Mouse (Mus musculus) midbrain, embryonic 11.5 days (tissue): ENCODE measurements around the gene Fcamr. TPM values are rescaled to one million over a fixed set of nuclear protein-coding genes. Genes with fewer than 3 reads are reported as not detected.

Experiments
- ATAC-seq: fragments of 200-750 bp; cut with Nextera tagmentation; 2 replicates; pipeline ENCODE4 v1.8.0; 2017; ENCODE audit warnings: moderate TSS enrichment, moderate library complexity; ENCODE audit not compliant: low FRiP score
- DNase-seq: peaks from one replicate; pipeline ENCODE4 v3.0.0; 2015; ENCODE audit warnings: low spot score; ENCODE audit errors: missing footprints
- H3K27ac ChIP-seq: fragments of 300-500 bp; sonication (generic); 2 replicates; pipeline ENCODE4 v1.5.1; 2014; ENCODE audit warnings: low read depth, low read length
- H3K27me3 ChIP-seq: fragments of 300-500 bp; sonication (generic); 2 replicates; pipeline ENCODE4 v1.6.1; 2014; ENCODE audit warnings: mild to moderate bottlenecking, low read length, moderate library complexity, mixed read lengths; ENCODE audit not compliant: control insufficient read depth, insufficient read depth
- H3K36me3 ChIP-seq: fragments of 300-500 bp; sonication (generic); 2 replicates; pipeline ENCODE4 v1.6.1; 2014; ENCODE audit warnings: mild to moderate bottlenecking, low read length, moderate library complexity, mixed read lengths; ENCODE audit not compliant: control insufficient read depth, insufficient read depth
- H3K4me1 ChIP-seq: fragments of 300-500 bp; sonication (generic); 2 replicates; pipeline ENCODE4 v1.6.1; 2014; ENCODE audit warnings: low read length; ENCODE audit not compliant: control insufficient read depth, insufficient read depth
- H3K4me2 ChIP-seq: fragments of 300-500 bp; sonication (generic); 2 replicates; pipeline ENCODE4 v1.6.1; 2014; ENCODE audit warnings: mild to moderate bottlenecking, moderate library complexity
- H3K4me3 ChIP-seq: fragments of 300-500 bp; sonication (generic); 2 replicates; pipeline ENCODE4 v1.5.1; 2014; ENCODE audit warnings: low read depth, low read length
- H3K9ac ChIP-seq: fragments of 300-500 bp; sonication (generic); 2 replicates; pipeline ENCODE4 v1.6.1; 2014; ENCODE audit warnings: low read length
- H3K9me3 ChIP-seq: fragments of 300-500 bp; sonication (generic); 2 replicates; pipeline ENCODE4 v1.6.1; 2016; ENCODE audit warnings: low read length; ENCODE audit not compliant: control insufficient read depth
- WGBS: fragments of 180-500 bp; shearing (Covaris S2); extraction: QIAGEN DNeasy Blood & Tissue Kit; methylation state at CpG from one replicate; pipeline ENCODE4 v1.1.7; 2014; 5-methylcytosine and 5-hydroxymethylcytosine counted together
- polyA plus RNA-seq: library from polyadenylated mRNA; unstranded; fragments of >200 nt; fragmentation: Nextera tagmentation; extraction: Ambion mirVana; gene quantifications from 2 replicates; pipeline ENCODE4 v1.2.1, GENCODE M21; 2014

Gene Fcamr
- polyA plus RNA-seq = not detected in 2 replicates

- ATAC-seq (no peak), DNase-seq (no peak)
- 85% methylated on average over 8 of the region's 8 CpGs for WGBS
- no peaks in the 10 kb centered on the region for H3K36me3 ChIP-seq
- H3K4me3 ChIP-seq = no peak within 1 kb of the TSS
- no peak within 1 kb of the TSS for H3K9ac ChIP-seq
- H3K9me3 ChIP-seq = no peaks in the 10 kb centered on the region
- no peak within 1 kb of the TSS for H3K27ac ChIP-seq
- no peaks in the 10 kb centered on the region for H3K27me3 ChIP-seq
- H3K4me1 ChIP-seq = no peaks in the 10 kb centered on the region
- H3K4me2 ChIP-seq = no peak within 1 kb of the TSS
These were observed at the start of gene Fcamr for GRCm38 (mm10) chr1:130800602-130801001. Gene Fcamr (plus strand): TSS chr1:130800902.

- Histone ChIP-seq H3K4me2 (no peak overlapping the region), H3K36me3 (no peaks in the 10 kb centered on the region), H3K4me3 (no peak overlapping the region), H3K27ac (no peak overlapping the region), H3K4me1 (no peaks in the 10 kb centered on the region), H3K9me3 (no peaks in the 10 kb centered on the region), H3K9ac (no peak overlapping the region), H3K27me3 (no peaks in the 10 kb centered on the region)
- 84% methylated on average over 9 of the region's 9 CpGs for WGBS
- DNase-seq (peak; percentile 68), ATAC-seq (no peak)
These were observed 41.0 kb upstream of the Fcamr start for GRCm38 (mm10) chr1:130759689-130760088.

DNA sequence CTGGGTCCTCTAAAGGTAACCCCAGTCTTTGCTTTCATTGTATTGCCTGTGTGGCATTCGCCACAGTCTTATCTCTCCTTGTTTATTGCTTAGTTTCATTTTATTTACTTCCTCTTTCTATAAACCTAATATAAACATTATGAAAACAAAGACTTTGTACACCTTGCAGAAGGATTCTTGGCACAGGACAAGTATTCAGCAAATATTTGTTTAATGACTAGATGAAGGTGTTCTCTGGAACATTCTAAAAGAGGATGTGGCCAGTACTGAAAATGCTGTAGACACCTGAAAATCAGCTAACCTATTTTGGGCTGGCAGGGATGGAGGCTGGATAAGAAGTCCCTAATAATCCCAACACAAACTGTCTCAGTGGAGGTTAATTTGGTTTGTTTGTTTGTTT lies 39.1 kb upstream of the Fcamr start:
- no peaks in the 10 kb centered on the region for H3K4me1 ChIP-seq
- no peak overlapping the region for H3K4me3 ChIP-seq
- no peak overlapping the region for H3K4me2 ChIP-seq
- H3K9me3 ChIP-seq = no peaks in the 10 kb centered on the region
- no peaks in the 10 kb centered on the region for H3K36me3 ChIP-seq
- no peak for ATAC-seq
- no peak overlapping the region for H3K27ac ChIP-seq
- H3K27me3 ChIP-seq = no peaks in the 10 kb centered on the region
- H3K9ac ChIP-seq = no peak overlapping the region
- DNase-seq = peak; percentile 49
- 83% methylated on average over 1 of the region's 1 CpGs for WGBS

- H3K4me3 ChIP-seq = no peak overlapping the region
- WGBS = 89% methylated on average over 3 of the region's 3 CpGs
- H3K4me1 ChIP-seq = no peaks in the 10 kb centered on the region
- H3K36me3 ChIP-seq = no peaks in the 10 kb centered on the region
- H3K4me2 ChIP-seq = no peak overlapping the region
- no peak overlapping the region for H3K9ac ChIP-seq
- H3K27ac ChIP-seq = no peak overlapping the region
- DNase-seq (peak; percentile 56), ATAC-seq (no peak)
- H3K27me3 ChIP-seq = no peaks in the 10 kb centered on the region
- no peaks in the 10 kb centered on the region for H3K9me3 ChIP-seq
These were observed 38.5 kb upstream of the Fcamr start for GRCm38 (mm10) chr1:130762045-130762760.

DNA sequence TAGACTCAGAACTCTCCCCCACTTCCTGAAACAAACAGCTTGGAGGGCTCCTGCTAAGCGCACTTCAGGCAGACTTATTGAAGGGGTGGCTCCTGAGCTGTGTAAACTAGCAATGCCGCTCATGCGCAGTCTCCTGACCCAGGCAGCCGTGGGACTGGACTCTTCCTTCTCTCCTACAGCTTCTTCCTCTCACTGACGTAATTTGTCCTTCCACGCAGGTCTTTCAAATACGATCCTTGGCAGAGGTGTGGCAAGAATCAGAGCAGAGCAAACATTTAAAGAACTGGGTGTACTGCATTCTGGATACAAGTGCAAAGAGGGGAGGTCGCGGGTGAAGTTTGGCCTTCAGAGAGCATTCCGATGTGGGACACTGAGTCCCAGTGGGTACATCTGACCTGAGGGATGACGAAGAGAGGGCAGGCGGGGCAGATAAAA lies 36.7 kb upstream of the Fcamr start:
- Histone ChIP-seq H3K9ac (no peak overlapping the region), H3K4me2 (no peak overlapping the region), H3K36me3 (no peaks in the 10 kb centered on the region), H3K4me1 (no peaks in the 10 kb centered on the region), H3K4me3 (no peak overlapping the region), H3K9me3 (no peaks in the 10 kb centered on the region), H3K27me3 (no peaks in the 10 kb centered on the region), H3K27ac (no peak overlapping the region)
- ATAC-seq (no peak), DNase-seq (no peak)
- WGBS = 92% methylated on average over 12 of the region's 12 CpGs

- Histone ChIP-seq H3K27me3 (no peaks in the 10 kb centered on the region), H3K36me3 (no peaks in the 10 kb centered on the region), H3K9ac (no peak overlapping the region), H3K4me3 (no peak overlapping the region), H3K4me2 (no peak overlapping the region), H3K4me1 (no peaks in the 10 kb centered on the region), H3K9me3 (no peaks in the 10 kb centered on the region), H3K27ac (no peak overlapping the region)
- 90% methylated on average over 5 of the region's 5 CpGs for WGBS
- peak; percentile 47 for DNase-seq
- ATAC-seq = no peak
These were observed 33.6 kb upstream of the Fcamr start for GRCm38 (mm10) chr1:130767066-130767465.

DNA sequence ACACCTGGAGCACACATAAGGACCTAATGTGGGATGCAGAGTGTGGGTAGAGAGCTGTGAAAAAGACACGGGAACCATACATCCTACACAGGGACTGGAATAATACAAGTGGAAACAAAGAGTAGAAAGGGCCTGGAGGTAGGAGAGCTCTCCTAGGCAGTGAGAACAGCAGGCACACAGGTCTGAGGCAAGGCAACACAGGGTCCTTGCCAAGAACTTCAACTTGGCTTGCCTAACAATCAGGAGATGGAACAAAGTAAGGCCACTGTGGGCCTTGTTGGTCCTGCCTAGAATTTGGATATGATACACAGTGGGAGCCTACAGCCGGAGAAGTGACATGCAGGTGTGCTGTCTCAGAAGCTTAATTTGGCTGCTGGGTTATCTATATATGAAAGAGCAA lies 30.8 kb upstream of the Fcamr start:
- H3K4me1 ChIP-seq = no peaks in the 10 kb centered on the region
- ATAC-seq = no peak
- H3K9me3 ChIP-seq = no peaks in the 10 kb centered on the region
- H3K9ac ChIP-seq = no peak overlapping the region
- no peaks in the 10 kb centered on the region for H3K36me3 ChIP-seq
- no peak overlapping the region for H3K4me3 ChIP-seq
- no peak for DNase-seq
- H3K4me2 ChIP-seq = no peak overlapping the region
- no peak overlapping the region for H3K27ac ChIP-seq
- WGBS = 89% methylated on average over 2 of the region's 2 CpGs
- no peaks in the 10 kb centered on the region for H3K27me3 ChIP-seq

DNA sequence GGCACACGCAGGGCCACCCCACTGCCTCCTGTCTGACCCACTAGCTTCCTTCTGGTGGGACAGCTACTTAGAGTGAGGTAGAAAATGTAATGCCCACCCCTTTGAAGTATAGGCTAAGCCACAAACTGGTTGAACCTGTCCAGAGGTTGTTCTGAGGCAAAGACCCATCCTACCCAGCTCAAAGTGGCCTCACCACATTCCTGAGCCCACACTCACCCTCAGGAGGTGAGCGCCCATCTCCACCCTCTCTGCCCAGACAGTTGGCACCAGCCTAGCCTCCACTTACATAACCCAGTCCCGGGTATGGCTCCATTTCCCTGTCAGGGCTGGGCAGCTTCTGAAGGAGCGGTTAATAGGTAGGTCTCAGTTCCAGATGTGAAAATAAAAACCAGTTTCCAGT lies 30.2 kb upstream of the Fcamr start:
- Histone ChIP-seq H3K36me3 (no peaks in the 10 kb centered on the region), H3K4me2 (no peak overlapping the region), H3K9me3 (no peaks in the 10 kb centered on the region), H3K4me1 (no peaks in the 10 kb centered on the region), H3K9ac (no peak overlapping the region), H3K27ac (no peak overlapping the region), H3K4me3 (no peak overlapping the region), H3K27me3 (no peaks in the 10 kb centered on the region)
- WGBS = 89% methylated on average over 4 of the region's 4 CpGs
- ATAC-seq = no peak
- no peak for DNase-seq

GRCm38 (mm10) chr1:130770981-130771494 lies 29.7 kb upstream of the Fcamr start:
- H3K4me2 ChIP-seq = no peak overlapping the region
- DNase-seq (no peak), ATAC-seq (no peak)
- no peak overlapping the region for H3K27ac ChIP-seq
- H3K9me3 ChIP-seq = no peaks in the 10 kb centered on the region
- 72% methylated on average over 3 of the region's 3 CpGs for WGBS
- no peak overlapping the region for H3K9ac ChIP-seq
- no peaks in the 10 kb centered on the region for H3K4me1 ChIP-seq
- H3K27me3 ChIP-seq = no peaks in the 10 kb centered on the region
- H3K36me3 ChIP-seq = no peaks in the 10 kb centered on the region
- H3K4me3 ChIP-seq = no peak overlapping the region
